Mouse (Mus musculus): ENCODE measurements around the gene Teddm1b. TPM values are rescaled to one million over a fixed set of nuclear protein-coding genes. Genes with fewer than 3 reads are reported as not detected.

Teddm1b gene
- polyA plus RNA-seq, 1 experiment from 2014 or later = 0.57 TPM

DNA sequence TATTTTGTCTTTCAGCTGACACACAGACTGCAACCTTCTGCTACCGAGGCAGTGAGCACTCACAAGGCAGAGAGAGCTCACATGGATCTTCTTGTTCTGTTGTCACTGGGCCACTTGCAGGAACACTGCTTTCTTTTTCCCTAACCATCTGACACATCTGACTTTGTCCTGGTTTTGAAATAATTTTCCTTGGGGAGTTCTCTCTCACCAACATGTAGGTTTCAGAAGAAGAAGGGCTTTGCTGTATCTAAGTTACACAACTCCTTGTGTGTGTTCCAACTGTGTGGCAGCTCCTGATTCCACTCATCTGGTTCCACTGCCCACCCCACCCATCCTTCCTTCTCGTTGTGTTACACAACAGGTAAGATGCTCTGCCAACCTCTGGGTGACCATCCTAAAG lies 19.6 kb downstream of the Teddm1b start:
- 65% methylated on average over 2 of the region's 2 CpGs for WGBS
- H3K27me3 ChIP-seq = peaks cover 9% of the 10 kb centered on the region
- no peaks in the 10 kb centered on the region for H3K9me3 ChIP-seq
- H3K4me1 ChIP-seq = peaks cover under 1% of the 10 kb centered on the region
- no peak for ATAC-seq (ENCODE audit: low FRiP score)
- H3K4me2 ChIP-seq = no peak overlapping the region
- H3K9ac ChIP-seq = no peak overlapping the region
- no peaks in the 10 kb centered on the region for H3K36me3 ChIP-seq (replicated peaks)
- H3K27ac ChIP-seq = no peak overlapping the region
- no peak overlapping the region for H3K4me3 ChIP-seq (replicated peaks)

DNA sequence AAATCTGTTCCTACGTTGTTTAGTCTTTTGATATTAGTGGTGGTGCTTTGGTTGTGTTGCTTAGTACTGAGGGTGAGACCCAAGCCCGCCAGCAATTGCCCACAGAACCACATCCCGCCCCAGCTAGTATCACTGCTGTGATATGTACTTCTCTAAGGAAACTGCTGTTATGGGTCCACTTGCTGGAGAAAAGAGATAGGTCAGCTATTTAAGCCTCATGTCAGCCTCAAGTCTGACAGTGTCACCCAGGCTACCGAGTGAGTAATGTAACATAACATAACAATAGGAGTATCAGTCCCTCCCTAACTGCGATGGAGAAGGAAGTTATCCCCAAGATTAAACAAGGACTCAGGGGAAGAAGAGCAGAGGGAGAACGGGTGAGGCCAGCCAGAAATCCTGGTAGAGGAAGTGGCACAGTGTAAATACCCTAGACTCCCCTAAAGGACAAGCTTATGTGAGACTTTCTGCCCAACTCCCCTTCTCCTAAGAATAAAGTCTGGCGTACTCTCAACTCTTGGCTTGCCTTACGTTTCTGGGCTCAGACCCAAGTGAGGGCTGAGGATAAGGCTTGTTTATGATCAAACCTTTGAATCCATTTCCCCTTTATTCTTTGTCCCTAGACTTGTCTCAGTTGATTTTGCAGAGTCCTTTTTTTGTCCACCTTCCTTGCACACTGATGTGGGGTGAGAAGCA lies 20.2 kb downstream of the Teddm1b start:
- Histone ChIP-seq H3K27ac (no peak overlapping the region), H3K36me3 (replicated peaks) (no peaks in the 10 kb centered on the region)

DNA sequence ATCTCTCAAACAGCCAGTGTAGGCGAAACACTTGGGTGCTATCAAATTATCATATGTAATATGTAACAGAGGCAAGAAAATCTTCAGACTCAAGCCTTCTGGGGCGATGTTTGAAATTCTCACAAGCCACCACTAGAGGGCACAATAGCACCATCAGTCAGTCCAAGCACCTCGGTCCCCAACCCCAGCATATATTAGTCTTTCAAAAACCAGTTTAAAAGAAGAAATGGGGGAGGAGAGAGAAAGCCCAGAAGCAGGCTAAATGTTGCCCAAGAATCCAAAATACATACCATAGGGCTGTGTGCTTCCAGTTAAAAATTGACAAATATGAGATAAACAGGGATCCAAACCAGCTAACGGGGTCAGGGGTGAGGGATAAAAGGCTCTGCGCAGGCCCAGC lies 20.8 kb downstream of the Teddm1b start:
- no peak overlapping the region for H3K4me3 ChIP-seq (replicated peaks)
- H3K9ac ChIP-seq = no peak overlapping the region
- peaks cover 9% of the 10 kb centered on the region for H3K27me3 ChIP-seq
- H3K4me2 ChIP-seq = no peak overlapping the region
- H3K4me1 ChIP-seq = peaks cover 6% of the 10 kb centered on the region
- 32% methylated on average over 5 of the region's 5 CpGs for WGBS
- no peak for ATAC-seq (ENCODE audit: low FRiP score)
- no peak overlapping the region for H3K27ac ChIP-seq
- no peaks in the 10 kb centered on the region for H3K36me3 ChIP-seq (replicated peaks)
- no peaks in the 10 kb centered on the region for H3K9me3 ChIP-seq

More for the DNA sequence above, 20.2 kb downstream of the Teddm1b start:
- no peak overlapping the region for H3K4me3 ChIP-seq (replicated peaks)
- no peak overlapping the region for H3K4me2 ChIP-seq
- H3K27me3 ChIP-seq = peaks cover 9% of the 10 kb centered on the region
- 65% methylated on average over 8 of the region's 8 CpGs for WGBS
- peaks cover 6% of the 10 kb centered on the region for H3K4me1 ChIP-seq
- no peak for ATAC-seq (ENCODE audit: low FRiP score)
- H3K9me3 ChIP-seq = no peaks in the 10 kb centered on the region
- H3K9ac ChIP-seq = no peak overlapping the region

DNA sequence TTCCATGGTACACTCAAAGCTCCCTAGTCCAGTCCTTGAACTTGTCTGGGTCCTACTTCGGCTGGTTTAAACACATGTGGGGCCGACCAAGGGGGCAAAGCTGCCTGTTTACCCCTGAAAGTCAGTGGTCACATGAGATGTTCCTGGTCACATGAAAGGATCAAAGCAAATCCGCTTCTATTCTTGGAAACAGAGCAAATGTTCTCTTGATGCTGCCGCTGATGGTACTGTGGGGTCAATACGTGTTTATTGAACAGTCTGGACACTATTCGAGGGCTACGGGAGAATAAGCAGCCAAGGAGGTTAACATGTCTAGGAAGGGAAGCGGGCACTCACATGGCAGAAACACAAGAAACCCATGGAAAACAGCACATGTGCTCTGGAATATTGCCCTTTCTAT lies 23.1 kb downstream of the Teddm1b start:
- Histone ChIP-seq H3K4me2 (no peak overlapping the region), H3K9ac (no peak overlapping the region), H3K4me3 (replicated peaks) (no peak overlapping the region), H3K9me3 (no peaks in the 10 kb centered on the region), H3K4me1 (peaks cover 21% of the 10 kb centered on the region), H3K27me3 (peaks cover 7% of the 10 kb centered on the region), H3K27ac (no peak overlapping the region), H3K36me3 (replicated peaks) (no peaks in the 10 kb centered on the region)
- WGBS = 83% methylated on average over 8 of the region's 8 CpGs
- ATAC-seq (ENCODE audit: low FRiP score) = no peak

DNA sequence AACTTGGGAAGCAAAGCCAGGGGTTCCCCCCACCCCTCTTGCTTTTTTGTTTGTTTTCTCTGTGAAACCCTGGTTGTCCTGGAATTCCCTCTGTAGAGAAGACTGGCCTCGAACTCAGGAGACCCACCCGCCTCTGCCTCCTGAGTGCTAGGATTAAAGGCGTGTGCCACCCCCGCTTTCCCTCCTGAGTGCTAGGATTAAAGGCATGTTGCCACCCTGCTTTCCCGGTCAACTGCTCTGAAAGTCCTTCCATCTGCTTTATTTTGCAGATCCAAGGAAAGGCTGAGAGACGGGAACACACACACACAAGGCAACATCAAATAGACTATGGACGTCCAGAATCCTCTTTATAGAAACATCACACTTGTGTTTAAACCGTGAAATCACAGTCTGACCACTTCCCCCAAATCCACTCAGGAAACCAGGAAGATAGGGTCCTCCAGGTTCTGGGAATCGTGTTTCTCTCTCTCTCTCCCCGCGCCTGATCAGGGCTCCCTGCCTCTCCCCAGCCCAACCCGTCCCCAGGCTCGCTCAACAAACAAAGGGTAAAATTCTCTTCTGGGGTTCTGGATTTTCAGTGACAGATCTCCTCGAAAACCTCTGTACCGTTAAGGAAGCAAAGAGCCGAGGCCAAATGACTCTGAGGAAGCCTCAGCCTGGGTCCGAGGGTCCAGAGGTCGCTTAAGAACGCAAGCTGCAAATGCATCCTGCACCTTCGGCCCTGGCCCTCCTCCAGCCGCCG lies 25.0 kb downstream of the Teddm1b start:
- Histone ChIP-seq H3K27ac (peak overlapping the region; percentile 98), H3K9me3 (no peaks in the 10 kb centered on the region), H3K4me3 (replicated peaks) (peak overlapping the region; percentile 82), H3K27me3 (peaks cover 3% of the 10 kb centered on the region), H3K36me3 (replicated peaks) (peaks cover 11% of the 10 kb centered on the region), H3K9ac (peak overlapping the region; percentile 84), H3K4me1 (peaks cover 37% of the 10 kb centered on the region), H3K4me2 (peak overlapping the region; percentile 79)
- 21% methylated on average over 22 of the region's 22 CpGs for WGBS
- peak; percentile 50 for ATAC-seq (ENCODE audit: low FRiP score)

DNA sequence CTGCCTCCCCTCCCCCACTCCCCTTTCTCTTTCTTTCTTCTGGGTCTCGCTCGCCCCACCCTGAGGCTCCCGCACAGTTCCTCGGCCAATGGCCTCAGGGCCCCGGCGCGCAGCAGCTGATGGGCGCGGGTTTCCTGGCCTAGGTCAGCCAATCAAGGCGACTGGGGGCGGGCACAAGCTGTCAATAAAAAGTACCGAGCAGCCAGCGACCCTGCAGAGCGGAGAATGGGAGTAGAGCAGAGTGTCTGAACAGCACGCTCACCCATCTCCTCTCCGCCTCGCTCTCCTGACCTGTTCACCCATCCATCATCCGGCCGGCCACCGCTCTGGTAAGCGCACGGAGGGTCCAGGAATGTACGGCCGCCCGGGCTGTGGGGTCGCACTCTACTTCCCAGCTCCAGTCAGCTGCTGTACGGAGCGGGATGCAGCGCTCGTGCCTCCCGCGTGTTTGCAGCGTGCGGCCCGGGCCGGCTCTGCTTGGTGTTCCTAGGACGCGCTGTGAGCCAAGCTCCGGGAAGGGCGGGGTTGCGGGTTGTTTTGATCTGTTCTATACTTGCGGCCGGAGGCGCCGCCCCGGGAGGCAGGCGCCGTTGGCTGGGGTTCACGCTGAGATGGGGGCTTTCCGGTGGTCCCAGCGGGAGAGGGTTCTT lies 25.7 kb downstream of the Teddm1b start, which contains the start of the genes Glul and Teddm2:
Glul (plus strand) TSS at position 214 of the 650 bp plus-strand sequence.
Teddm2 (minus strand) TSS at position 498 of the 650 bp plus-strand sequence.
- under 1% methylated on average over 51 of the region's 51 CpGs for WGBS

DNA sequence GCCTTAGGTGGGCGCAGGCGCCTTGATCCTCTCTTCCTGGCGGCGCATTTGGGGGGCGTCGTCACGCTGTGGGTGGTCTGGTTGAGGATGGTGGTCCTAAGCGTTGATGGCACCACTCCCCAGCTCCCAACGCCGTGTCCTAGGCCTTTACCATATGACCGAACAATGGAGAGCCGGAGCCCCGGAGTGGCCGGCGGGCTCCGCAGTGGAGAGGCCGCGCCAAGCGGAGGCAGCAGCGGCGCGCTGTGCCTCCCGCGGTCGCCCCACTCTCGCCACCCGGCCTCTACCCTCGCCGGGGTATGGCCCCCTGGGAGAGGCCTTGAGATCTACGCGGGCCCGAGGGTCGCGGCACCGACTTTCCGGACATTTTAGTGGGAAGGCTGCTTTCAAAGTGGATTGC lies 26.2 kb downstream of the Teddm1b start:
- H3K4me1 ChIP-seq = peaks cover 37% of the 10 kb centered on the region
- H3K36me3 ChIP-seq (replicated peaks) = peaks cover 23% of the 10 kb centered on the region
- WGBS = under 1% methylated on average over 34 of the region's 36 CpGs
- peak; percentile 44 for ATAC-seq (ENCODE audit: low FRiP score)
- H3K4me3 ChIP-seq (replicated peaks) = peak overlapping the region; percentile 82
- peak overlapping the region; percentile 98 for H3K27ac ChIP-seq
- peak overlapping the region; percentile 84 for H3K9ac ChIP-seq
- H3K9me3 ChIP-seq = no peaks in the 10 kb centered on the region
- H3K4me2 ChIP-seq = peak overlapping the region; percentile 79
- no peaks in the 10 kb centered on the region for H3K27me3 ChIP-seq

More for the DNA sequence above, 25.7 kb downstream of the Teddm1b start, which contains the start of the genes Glul and Teddm2:
- H3K4me2 ChIP-seq = peak within 1 kb of the TSS; percentile 79
- H3K36me3 ChIP-seq (replicated peaks) = peaks cover 18% of the 10 kb centered on the region
- H3K27ac ChIP-seq = peak within 1 kb of the TSS; percentile 98
- ATAC-seq (ENCODE audit: low FRiP score) = peak; percentile 97
- H3K9ac ChIP-seq = peak within 1 kb of the TSS; percentile 84
- peak within 1 kb of the TSS; percentile 82 for H3K4me3 ChIP-seq (replicated peaks)
- H3K9me3 ChIP-seq = no peaks in the 10 kb centered on the region
- H3K27me3 ChIP-seq = no peaks in the 10 kb centered on the region
- peaks cover 37% of the 10 kb centered on the region for H3K4me1 ChIP-seq

DNA sequence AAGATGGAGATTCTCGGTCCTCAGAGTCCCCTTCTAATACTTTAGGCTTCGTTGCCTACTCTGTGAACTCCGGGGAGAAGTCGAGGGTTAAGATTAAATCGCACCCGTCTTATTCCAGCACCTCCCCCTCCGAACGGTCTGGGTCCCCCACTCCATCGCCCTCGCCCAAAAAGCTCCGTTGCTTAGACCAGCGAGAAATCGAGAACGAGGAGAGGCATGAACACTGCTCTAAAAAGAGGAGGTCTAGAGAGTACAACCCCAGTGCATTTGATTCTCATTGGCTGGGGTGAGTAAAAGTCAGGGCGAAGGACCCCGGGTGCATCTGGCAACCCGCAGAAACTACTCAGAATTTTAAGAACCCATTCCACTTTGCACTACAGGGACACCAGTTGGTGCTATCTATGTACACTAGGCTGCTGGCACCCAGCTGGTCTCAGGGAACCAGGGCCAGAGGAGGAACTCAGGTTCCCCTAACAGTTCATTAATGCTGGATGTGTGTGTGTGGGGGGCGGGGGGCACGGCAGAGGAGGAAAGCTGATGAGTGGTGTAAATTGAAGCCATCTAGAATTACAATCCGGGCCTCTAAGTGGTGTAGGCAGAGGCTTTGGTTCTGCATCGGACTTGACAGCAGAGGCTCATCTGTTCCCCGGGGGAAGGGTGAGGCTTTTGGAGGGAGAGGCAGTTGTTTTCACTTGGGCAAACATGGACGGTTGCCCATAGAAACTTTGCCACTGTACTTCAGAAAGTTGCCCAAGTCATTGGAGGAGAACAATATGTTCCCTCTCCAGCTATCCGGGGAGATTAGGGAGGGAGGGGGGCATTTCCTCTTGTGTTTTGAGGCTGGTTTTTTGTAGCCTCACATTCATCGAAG lies 26.9 kb downstream of the Teddm1b start:
- Histone ChIP-seq H3K9ac (peak overlapping the region; percentile 84), H3K4me3 (replicated peaks) (peak overlapping the region; percentile 82), H3K27ac (peak overlapping the region; percentile 98), H3K9me3 (no peaks in the 10 kb centered on the region), H3K36me3 (replicated peaks) (peaks cover 30% of the 10 kb centered on the region), H3K4me2 (peak overlapping the region; percentile 79), H3K27me3 (no peaks in the 10 kb centered on the region), H3K4me1 (peaks cover 37% of the 10 kb centered on the region)
- ATAC-seq (ENCODE audit: low FRiP score) = no peak
- WGBS = under 1% methylated on average over 25 of the region's 25 CpGs

DNA sequence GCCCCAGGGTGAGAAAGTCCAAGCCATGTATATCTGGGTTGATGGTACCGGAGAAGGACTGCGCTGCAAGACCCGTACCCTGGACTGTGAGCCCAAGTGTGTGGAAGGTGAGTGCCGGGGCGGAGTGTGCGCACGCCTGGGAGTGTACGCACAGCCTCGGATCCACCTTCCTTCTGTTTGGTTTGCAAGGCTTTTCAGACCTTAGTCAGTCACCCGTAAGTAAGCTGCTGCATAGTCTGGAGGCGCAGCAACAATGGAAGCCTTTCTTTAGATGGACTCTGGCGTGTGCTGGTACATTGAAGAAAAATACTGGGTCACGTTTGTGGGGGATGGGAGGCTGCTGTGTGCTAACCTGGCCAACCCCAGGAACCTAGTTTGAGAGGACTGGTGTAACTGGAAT lies 28.9 kb downstream of the Teddm1b start:
- no peaks in the 10 kb centered on the region for H3K9me3 ChIP-seq
- peaks cover 42% of the 10 kb centered on the region for H3K4me1 ChIP-seq
- peak overlapping the region; percentile 15; the same call in 1 of the 2 replicates for H3K4me3 ChIP-seq (replicated peaks)
- ATAC-seq (ENCODE audit: low FRiP score) = no peak
- H3K27ac ChIP-seq = no peak overlapping the region
- H3K9ac ChIP-seq = no peak overlapping the region
- peaks cover 49% of the 10 kb centered on the region for H3K36me3 ChIP-seq (replicated peaks)
- no peaks in the 10 kb centered on the region for H3K27me3 ChIP-seq
- 29% methylated on average over 13 of the region's 13 CpGs for WGBS
- peak overlapping the region; percentile 79 for H3K4me2 ChIP-seq

DNA sequence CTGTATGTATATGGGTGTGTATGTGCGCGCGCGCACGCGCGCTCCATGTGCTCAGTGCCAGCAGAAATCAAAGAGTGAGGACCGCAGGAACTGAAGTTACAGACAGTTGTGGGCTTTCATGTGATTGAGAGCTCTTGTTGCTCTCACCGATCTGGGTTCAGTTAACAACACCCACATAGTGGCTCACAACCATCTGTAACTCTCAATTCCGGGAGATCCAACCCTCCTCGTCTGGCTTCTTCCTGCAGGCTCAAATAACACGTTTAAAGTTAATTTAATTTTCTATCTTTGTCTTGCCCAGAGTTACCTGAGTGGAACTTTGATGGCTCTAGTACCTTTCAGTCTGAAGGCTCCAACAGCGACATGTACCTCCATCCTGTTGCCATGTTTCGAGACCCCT lies 30.1 kb downstream of the Teddm1b start:
- H3K4me2 ChIP-seq = no peak overlapping the region
- peaks cover 39% of the 10 kb centered on the region for H3K4me1 ChIP-seq
- H3K36me3 ChIP-seq (replicated peaks) = peaks cover 61% of the 10 kb centered on the region
- WGBS = 94% methylated on average over 14 of the region's 14 CpGs
- no peaks in the 10 kb centered on the region for H3K27me3 ChIP-seq
- ATAC-seq (ENCODE audit: low FRiP score) = no peak
- H3K27ac ChIP-seq = no peak overlapping the region
- H3K4me3 ChIP-seq (replicated peaks) = no peak overlapping the region
- no peaks in the 10 kb centered on the region for H3K9me3 ChIP-seq
- no peak overlapping the region for H3K9ac ChIP-seq

DNA sequence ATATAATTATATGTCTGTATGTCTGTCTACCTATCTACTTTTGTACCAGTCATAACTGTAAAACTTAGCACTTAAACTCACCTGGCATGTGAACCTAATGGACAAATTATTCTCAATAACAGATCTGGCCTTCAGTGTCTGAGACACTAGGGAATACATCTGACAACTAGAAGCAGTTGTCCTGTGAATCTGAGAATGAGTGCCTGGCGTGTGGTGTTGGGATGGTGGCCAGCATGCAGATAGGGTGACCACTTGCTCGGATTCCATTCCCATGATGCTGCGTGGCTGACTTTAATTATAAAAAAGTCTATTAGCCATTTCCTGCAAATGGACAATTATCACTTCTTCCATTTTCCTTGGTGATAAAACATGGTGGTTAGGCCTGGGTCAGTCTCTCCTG lies 31.7 kb downstream of the Teddm1b start:
- Histone ChIP-seq H3K4me3 (replicated peaks) (no peak overlapping the region), H3K36me3 (replicated peaks) (peaks cover 73% of the 10 kb centered on the region), H3K9ac (no peak overlapping the region), H3K9me3 (no peaks in the 10 kb centered on the region), H3K4me2 (no peak overlapping the region), H3K27ac (no peak overlapping the region), H3K4me1 (peaks cover 37% of the 10 kb centered on the region), H3K27me3 (no peaks in the 10 kb centered on the region)
- ATAC-seq (ENCODE audit: low FRiP score) = no peak
- 98% methylated on average over 3 of the region's 3 CpGs for WGBS
